Mouse (Mus musculus): ENCODE measurements at regions not wholly inside any gene's neighbourhood (a gene's known extent, or its start where the extent isn't known, plus 50 kb on each side); places are given as distances from the start of the nearest gene placed in this dataset.
"Not testable (repeated sequence)": the region's sequence is repeated elsewhere in the genome, so short reads cannot be mapped to it uniquely, and the experiment has no call there.

DNA sequence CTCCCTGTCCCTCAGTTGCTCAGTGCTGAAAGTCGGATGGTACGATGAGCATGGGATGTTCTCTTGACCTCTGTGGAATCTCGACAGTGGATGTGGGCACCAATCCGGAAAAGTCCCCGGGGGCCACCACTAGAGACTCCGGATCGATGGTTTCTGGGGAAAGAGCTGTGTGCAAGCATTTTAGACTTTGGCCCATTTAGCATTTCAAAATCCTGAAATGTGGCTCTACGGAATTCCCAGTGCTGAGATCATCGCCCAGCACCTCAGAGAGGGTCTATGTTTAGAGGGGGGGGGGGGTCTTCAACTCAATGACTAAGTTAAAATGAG, 68.6 kb downstream of the Tomm20 start:
- ATAC-seq (replicated peaks; ENCODE audit: low FRiP score, poor library complexity, severe bottlenecking): no peak

DNA sequence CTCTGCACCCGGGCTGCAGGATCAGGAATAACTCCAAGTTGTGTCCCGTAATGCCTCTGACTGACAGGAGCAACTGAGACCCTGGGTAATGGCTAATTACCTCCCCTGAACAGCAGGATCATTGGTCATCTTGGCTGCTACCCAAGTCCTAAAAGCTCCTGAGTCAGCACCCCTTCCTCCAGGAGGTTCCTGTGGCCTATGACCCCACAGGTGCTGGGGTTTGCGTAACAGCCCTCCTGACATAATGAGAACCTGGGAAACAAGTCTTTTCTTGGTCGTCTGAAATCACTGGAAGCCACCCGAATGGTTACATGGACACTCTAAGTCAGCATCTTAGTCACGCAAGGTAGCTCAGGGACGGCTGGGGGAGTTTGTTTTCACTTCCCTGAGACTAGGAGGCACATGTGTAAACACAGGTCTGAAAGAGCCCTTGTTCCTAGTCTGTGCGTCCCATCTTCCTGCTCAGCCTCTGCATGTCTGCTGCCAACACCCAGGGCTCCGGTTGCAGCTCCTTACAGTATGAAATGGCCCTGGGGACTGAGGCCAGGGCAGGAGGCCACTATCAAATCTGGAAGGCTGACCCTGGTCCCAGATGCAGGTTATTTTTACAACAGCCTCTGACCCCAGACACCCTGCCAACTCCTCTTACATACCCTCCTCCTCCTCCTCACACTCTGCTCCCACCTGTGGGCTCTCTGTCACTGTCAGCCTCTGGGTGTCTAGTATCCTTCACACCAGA, 69.2 kb downstream of the Tomm20 start:
- no peak for ATAC-seq (replicated peaks; ENCODE audit: low FRiP score, poor library complexity, severe bottlenecking)

DNA sequence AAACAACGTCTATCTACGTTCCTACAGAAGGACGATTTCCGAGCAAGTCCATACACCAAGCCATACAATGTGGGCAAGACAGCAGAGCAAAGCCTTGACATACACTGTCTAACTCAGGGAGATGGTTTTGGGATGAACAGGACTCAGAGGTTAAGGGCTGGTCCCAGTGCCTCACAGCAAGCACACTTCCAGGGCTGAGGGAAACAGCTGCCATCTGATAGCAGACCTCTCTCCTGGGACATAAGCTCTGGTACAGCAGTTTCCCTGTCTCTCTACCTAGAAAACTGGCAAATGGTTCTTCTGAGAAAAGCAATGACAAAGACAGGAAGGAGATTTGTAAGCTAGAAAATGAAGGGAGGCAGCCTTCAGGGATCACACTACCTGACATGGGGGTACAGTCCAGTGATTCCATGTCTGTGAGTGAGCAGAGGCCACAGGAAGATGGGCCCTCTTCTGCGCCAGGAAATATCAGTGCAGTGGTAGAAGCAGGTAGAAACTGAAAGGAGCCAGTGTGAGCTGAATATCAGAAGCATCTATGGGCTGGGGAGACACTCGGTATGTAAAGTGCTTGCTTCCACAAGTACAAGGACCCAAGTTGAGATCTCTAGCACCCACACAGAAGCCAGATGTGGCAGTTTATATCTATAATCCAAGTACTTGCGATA, 70.0 kb downstream of the Tomm20 start:
- no peak for ATAC-seq (replicated peaks; ENCODE audit: low FRiP score, poor library complexity, severe bottlenecking)

DNA sequence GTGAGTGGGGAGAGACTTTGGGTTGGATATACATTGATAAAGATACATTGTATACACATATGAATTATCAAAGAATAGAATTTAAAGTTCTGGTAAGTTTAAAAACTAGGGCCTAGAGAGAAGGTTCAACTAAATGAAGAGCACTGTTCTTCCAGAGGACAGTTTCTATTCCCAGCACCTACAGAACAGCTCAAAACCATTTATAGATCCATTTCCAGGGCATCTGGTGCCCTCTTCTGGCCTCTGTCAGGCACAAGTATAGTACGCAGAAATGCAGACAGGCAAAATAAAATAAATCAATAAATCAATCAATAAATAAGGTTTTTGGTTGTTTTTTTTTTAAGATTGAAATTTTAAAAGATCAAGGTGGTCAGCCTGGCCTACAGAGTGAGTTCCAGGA, 70.8 kb downstream of the Tomm20 start:
- no peak for ATAC-seq (replicated peaks; ENCODE audit: low FRiP score, poor library complexity, severe bottlenecking)

DNA sequence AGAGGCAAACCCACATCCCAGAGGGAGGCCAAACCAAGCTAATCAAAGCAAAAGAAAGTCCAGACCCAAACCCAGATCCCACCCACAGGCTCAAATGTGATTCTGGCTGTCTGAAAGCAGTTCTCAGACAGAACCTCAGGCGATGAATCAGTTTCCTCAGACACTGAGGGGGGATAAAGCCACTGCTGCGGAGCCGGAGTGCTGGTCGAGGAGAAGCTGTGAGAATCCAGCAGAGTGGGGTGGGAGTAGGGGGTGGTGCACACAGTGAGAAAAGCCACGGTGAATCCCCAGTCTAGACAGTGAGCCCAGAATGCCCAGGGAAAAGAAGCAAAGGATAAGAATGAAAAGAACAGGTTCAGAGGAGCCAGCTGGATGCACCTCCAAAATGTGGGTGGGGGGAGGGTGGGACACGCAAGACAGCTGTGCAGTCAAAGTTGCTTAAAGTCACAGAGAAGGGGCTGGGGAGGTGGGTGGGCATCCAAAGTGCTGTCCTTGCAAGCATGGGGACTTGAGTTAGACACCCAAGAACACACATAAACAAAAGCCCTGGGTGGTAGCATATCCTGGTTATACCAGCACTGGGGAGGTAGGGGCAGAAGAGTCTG, 71.4 kb downstream of the Tomm20 start:
- no peak for ATAC-seq (replicated peaks; ENCODE audit: low FRiP score, poor library complexity, severe bottlenecking)

DNA sequence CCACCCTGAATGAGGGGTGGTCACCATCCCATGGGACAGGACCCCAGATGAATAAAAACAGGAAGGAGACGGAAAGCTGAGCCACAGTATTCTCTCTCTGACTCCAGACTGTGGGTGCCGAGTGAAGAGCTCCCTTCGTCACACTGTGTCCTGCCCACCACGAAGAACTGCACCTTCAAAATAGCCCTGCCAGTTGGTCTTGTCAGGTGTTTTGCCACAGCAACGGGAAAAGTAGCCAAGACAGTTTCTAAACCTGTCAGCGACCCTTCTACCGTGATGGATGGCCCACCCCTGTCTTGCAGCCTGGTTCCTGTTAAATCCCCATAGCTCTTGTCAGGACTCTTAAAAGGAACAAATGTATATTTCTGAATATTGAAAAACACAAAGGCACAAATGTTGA, 72.3 kb downstream of the Tomm20 start:
- ATAC-seq (replicated peaks; ENCODE audit: low FRiP score, poor library complexity, severe bottlenecking): no peak

GRCm38 (mm10) chr8:126872574-126872973, 73.1 kb downstream of the Tomm20 start:
- ATAC-seq (replicated peaks; ENCODE audit: low FRiP score, poor library complexity, severe bottlenecking): no peak

GRCm38 (mm10) chr8:126872133-126872532, 73.5 kb downstream of the Tomm20 start:
- ATAC-seq (replicated peaks; ENCODE audit: low FRiP score, poor library complexity, severe bottlenecking): no peak

DNA sequence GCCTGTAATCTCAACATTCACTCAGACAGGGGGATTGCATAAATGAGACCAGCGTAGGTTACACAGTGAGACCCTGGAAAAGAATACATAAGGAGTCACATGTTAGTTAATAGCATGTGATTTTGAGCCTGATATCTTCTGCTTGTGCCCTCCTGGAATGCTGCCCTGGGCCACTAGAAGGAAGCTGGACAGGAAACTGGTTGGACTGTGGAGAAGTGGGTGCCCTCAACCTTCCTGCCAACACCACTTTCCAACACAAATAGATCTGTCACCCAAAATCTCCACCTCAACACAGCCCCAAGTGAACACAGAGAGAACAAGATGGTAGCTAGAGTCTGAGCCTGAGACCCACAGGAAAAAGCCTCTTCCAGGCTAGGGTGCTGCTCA, 76.2 kb downstream of the Tomm20 start:
- ATAC-seq (replicated peaks; ENCODE audit: low FRiP score, poor library complexity, severe bottlenecking): no peak

- ATAC-seq (replicated peaks; ENCODE audit: low FRiP score, poor library complexity, severe bottlenecking): no peak
These were observed 76.7 kb downstream of the Tomm20 start for GRCm38 (mm10) chr8:126868831-126869463.

- no peak for ATAC-seq (replicated peaks; ENCODE audit: low FRiP score, poor library complexity, severe bottlenecking)
These were observed 78.3 kb downstream of the Tomm20 start for GRCm38 (mm10) chr8:126867121-126867988.

- no peak for ATAC-seq (replicated peaks; ENCODE audit: low FRiP score, poor library complexity, severe bottlenecking)
These were observed 81.2 kb downstream of the Tomm20 start for GRCm38 (mm10) chr8:126864314-126864948.

GRCm38 (mm10) chr8:126863661-126864060, 82.0 kb downstream of the Tomm20 start:
- ATAC-seq (replicated peaks; ENCODE audit: low FRiP score, poor library complexity, severe bottlenecking): not testable (repeated sequence)

GRCm38 (mm10) chr8:126861754-126862153, 83.9 kb downstream of the Tomm20 start:
- no peak for ATAC-seq (replicated peaks; ENCODE audit: low FRiP score, poor library complexity, severe bottlenecking)

DNA sequence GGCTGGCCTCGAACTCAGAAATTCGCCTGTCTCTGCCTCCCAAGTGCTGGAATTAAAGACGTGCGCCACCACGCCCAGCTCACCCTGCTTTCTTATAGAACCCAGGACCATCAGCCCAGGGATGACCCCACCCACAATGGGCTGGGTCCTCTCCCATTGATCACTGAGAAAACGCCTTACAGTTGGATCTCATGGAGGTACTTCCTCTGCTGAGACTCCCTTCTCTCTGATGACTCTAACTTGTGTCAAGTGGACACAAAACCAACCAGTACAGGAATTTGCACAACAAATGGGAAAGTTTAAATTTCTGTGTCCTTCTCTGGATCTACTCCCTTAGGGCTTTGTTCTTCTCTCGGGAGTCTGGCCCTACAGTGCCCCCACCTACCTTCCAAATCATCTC, 85.0 kb downstream of the Tomm20 start:
- ATAC-seq (replicated peaks; ENCODE audit: low FRiP score, poor library complexity, severe bottlenecking): no peak

GRCm38 (mm10) chr8:126859706-126860424, 85.8 kb downstream of the Tomm20 start:
- no peak for ATAC-seq (replicated peaks; ENCODE audit: low FRiP score, poor library complexity, severe bottlenecking)

- ATAC-seq (replicated peaks; ENCODE audit: low FRiP score, poor library complexity, severe bottlenecking): no peak
These were observed 88.1 kb downstream of the Tomm20 start for GRCm38 (mm10) chr8:126857307-126858203.

DNA sequence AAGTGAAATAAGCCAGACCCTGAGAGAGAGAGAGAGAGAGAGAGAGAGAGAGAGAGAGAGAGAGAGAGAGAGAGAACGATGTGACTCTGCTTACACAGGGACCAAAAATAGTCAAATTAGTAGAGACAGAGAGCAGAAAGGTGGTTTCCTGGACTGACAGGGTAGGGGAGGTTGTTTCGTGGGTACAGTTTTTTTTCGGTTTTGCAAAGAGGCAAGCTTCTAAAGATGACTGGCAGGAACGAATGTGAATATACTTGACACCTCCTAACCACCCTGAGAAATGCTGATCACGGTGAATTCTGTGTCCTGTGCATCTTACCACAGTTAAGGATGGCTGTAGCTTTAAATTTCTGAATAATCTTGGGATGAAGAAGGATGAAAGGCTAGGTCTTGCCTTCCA, 89.7 kb downstream of the Tomm20 start:
- ATAC-seq (replicated peaks; ENCODE audit: low FRiP score, poor library complexity, severe bottlenecking): no peak

All from erythroid progenitor cell, adult 5-6 weeks (primary cell).